Mouse (Mus musculus): ENCODE data around the gene Rhbdl3.

The Rhbdl3 gene

GRCm38 (mm10) chr11:80300551-80301315, at the start of gene Rhbdl3:
Rhbdl3 (plus strand) TSS chr11:80300912.
- peak; percentile 37 for DNase-seq (ENCODE audit: low spot score)

- DNase-seq (ENCODE audit: low spot score), result no peak
Measured at GRCm38 (mm10) chr11:80264137-80264536, 36.6 kb upstream of the Rhbdl3 start.

- DNase-seq (ENCODE audit: low spot score), result no peak
Measured at GRCm38 (mm10) chr11:80271096-80271495, 29.6 kb upstream of the Rhbdl3 start.

- no peak for DNase-seq (ENCODE audit: low spot score)
Measured at GRCm38 (mm10) chr11:80275011-80275410, 25.7 kb upstream of the Rhbdl3 start.

- no peak for DNase-seq (ENCODE audit: low spot score)
Measured at GRCm38 (mm10) chr11:80278054-80278453, 22.7 kb upstream of the Rhbdl3 start.

GRCm38 (mm10) chr11:80283786-80284185, 16.9 kb upstream of the Rhbdl3 start:
- no peak for DNase-seq (ENCODE audit: low spot score)

GRCm38 (mm10) chr11:80284641-80285040, 16.1 kb upstream of the Rhbdl3 start:
- DNase-seq (ENCODE audit: low spot score), result no peak

- peak; percentile 74 for DNase-seq (ENCODE audit: low spot score)
Measured at GRCm38 (mm10) chr11:80287150-80287549, 13.6 kb upstream of the Rhbdl3 start.

- peak; percentile 28 for DNase-seq (ENCODE audit: low spot score)
Measured at GRCm38 (mm10) chr11:80289701-80290445, 10.8 kb upstream of the Rhbdl3 start.

GRCm38 (mm10) chr11:80291004-80291403, 9.7 kb upstream of the Rhbdl3 start:
- DNase-seq (ENCODE audit: low spot score), result no peak

GRCm38 (mm10) chr11:80292463-80292862, 8.2 kb upstream of the Rhbdl3 start:
- DNase-seq (ENCODE audit: low spot score), result no peak

- no peak for DNase-seq (ENCODE audit: low spot score)
Measured at GRCm38 (mm10) chr11:80295066-80295465, 5.6 kb upstream of the Rhbdl3 start.

GRCm38 (mm10) chr11:80295785-80296184, 4.9 kb upstream of the Rhbdl3 start:
- DNase-seq (ENCODE audit: low spot score), result no peak

GRCm38 (mm10) chr11:80299513-80300235, 1.0 kb upstream of the Rhbdl3 start:
- no peak for DNase-seq (ENCODE audit: low spot score)

GRCm38 (mm10) chr11:80301316-80302045, 769 bp downstream of the Rhbdl3 start:
- DNase-seq (ENCODE audit: low spot score), result peak; percentile 20

- DNase-seq (ENCODE audit: low spot score), result no peak
Measured at GRCm38 (mm10) chr11:80302046-80302390, 1.3 kb downstream of the Rhbdl3 start.

GRCm38 (mm10) chr11:80302536-80302935, 1.8 kb downstream of the Rhbdl3 start:
- DNase-seq (ENCODE audit: low spot score), result peak; percentile 76

- no peak for DNase-seq (ENCODE audit: low spot score)
Measured at GRCm38 (mm10) chr11:80303746-80304145, 3.0 kb downstream of the Rhbdl3 start.

GRCm38 (mm10) chr11:80304846-80305245, 4.1 kb downstream of the Rhbdl3 start:
- no peak for DNase-seq (ENCODE audit: low spot score)

GRCm38 (mm10) chr11:80308537-80308936, 7.8 kb downstream of the Rhbdl3 start:
- DNase-seq (ENCODE audit: low spot score), result no peak

GRCm38 (mm10) chr11:80311271-80311670, 10.6 kb downstream of the Rhbdl3 start:
- no peak for DNase-seq (ENCODE audit: low spot score)

GRCm38 (mm10) chr11:80312049-80312448, 11.3 kb downstream of the Rhbdl3 start:
- no peak for DNase-seq (ENCODE audit: low spot score)
